Mouse (Mus musculus) G1E (cell line): ENCODE results near the gene Tet1. TPM values are rescaled to one million over a fixed set of nuclear protein-coding genes. Genes with fewer than 3 reads are reported as not detected.

Source experiments
- ATAC-seq: 2 replicates; pipeline ENCODE4 v1.8.0; 2016; ENCODE audit warnings: mild to moderate bottlenecking; ENCODE audit not compliant: insufficient number of reproducible peaks, poor library complexity, low FRiP score, severe bottlenecking; ENCODE audit errors: extremely low read depth
- DNase-seq: peaks from one replicate; pipeline ENCODE4 v3.0.0; 2012; ENCODE audit warnings: low spot score
- H3K27me3 ChIP-seq: 2 replicates; pipeline ENCODE4 v1.6.1; 2012; ENCODE audit warnings: mild to moderate bottlenecking, low read length, inconsistent platforms; ENCODE audit not compliant: insufficient read depth
- H3K36me3 ChIP-seq: replicated peaks from 2 replicates; pipeline ENCODE3; 2012; ENCODE audit warnings: mild to moderate bottlenecking, inconsistent platforms
- H3K4me1 ChIP-seq: 2 replicates; pipeline ENCODE4 v1.6.1; 2012; ENCODE audit warnings: low read depth, low read length, inconsistent platforms, mixed read lengths; ENCODE audit not compliant: insufficient read depth
- H3K4me3 ChIP-seq: 2 replicates; pipeline ENCODE4 v1.5.1; 2012; ENCODE audit warnings: low read depth, mild to moderate bottlenecking, inconsistent platforms, low read length, moderate library complexity, mixed read lengths
- H3K9me3 ChIP-seq: replicated peaks from 2 replicates; pipeline ENCODE4 v1.6.1; 2012; ENCODE audit warnings: inconsistent platforms
- CTCF ChIP-seq: IDR thresholded peaks from 2 replicates; pipeline ENCODE4 v1.5.1; 2012; ENCODE audit warnings: low read depth, low read length, inconsistent platforms, mixed read lengths
- GATA1 ChIP-seq: IDR thresholded peaks from 2 replicates; pipeline ENCODE4 v1.6.1; 2012; ENCODE audit warnings: borderline replicate concordance, low read length, inconsistent platforms, mixed read lengths
- GATA2 ChIP-seq: IDR thresholded peaks from 2 replicates; pipeline ENCODE4 v1.6.1; 2012; ENCODE audit warnings: low read depth, low read length, inconsistent platforms, borderline replicate concordance
- POLR2AphosphoS5 ChIP-seq: IDR thresholded peaks from 2 replicates; pipeline ENCODE4 v1.6.1; 2012; ENCODE audit warnings: low read depth, low read length, inconsistent platforms; ENCODE audit not compliant: insufficient replicate concordance
- TAL1 ChIP-seq: conservative IDR thresholded peaks from 2 replicates; pipeline ENCODE4 v1.6.1; 2012; ENCODE audit warnings: low read depth, low read length, inconsistent platforms, mixed read lengths
- polyA plus RNA-seq: library from polyadenylated mRNA; stranded (reverse); fragments of >175 nt; gene quantifications from 2 replicates; pipeline ENCODE4 v1.2.3, GENCODE M21; 2012
- total RNA-seq, 2 experiments: library from RNA; stranded (forward) in 1 of 2; stranded (reverse) in 1 of 2; fragments of 200-1000 nt in 1 of 2; fragments of >200 nt in 1 of 2; fragmentation: Nextera tagmentation in 1 of 2; gene quantifications; 2 replicates each; pipeline ENCODE4 v1.2.3; 2014 to 2017

The Tet1 gene
- total and polyA plus RNA-seq, 3 experiments: 0.44 TPM; not detected in 2

- DNase-seq: no peak
Measured at GRCm38 (mm10) chr10:62858967-62859366, 49.8 kb downstream of the Tet1 start.

DNA sequence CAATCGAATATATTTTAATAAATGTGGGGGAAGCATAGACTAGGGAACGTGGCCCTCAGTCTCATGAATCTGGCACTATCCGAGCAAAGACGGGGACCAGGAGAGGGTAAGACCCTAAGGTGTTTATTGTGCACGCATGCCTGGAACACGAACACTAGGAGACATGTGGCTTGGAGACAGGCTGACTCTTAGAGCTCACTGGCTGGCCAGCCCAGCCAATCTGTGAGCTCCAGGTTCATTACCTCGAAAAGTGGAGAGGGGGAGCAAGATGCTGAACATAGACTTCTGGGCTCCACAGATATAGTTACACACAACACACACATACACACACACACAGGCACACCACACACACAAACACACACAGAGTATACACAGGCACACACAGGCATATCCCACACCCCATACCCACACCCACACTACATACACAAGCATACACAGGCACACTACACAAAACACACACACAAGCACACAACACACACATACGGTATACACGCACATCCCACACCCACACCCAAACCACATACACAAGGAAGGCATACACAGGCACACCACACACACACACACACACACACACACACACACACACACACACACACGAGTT lies 52.0 kb downstream of the Tet1 start:
- Histone ChIP-seq H3K4me1 (no peaks in the 10 kb centered on the region), H3K4me3 (no peak overlapping the region), H3K27me3 (0 out of 2 replicates have a peak, but pooled peaks cover 2% of the 10 kb centered on the region), H3K9me3 (no peaks in the 10 kb centered on the region), H3K36me3 (no peaks in the 10 kb centered on the region)
- ATAC-seq: no peak
- TF ChIP-seq GATA1: no peak
- TF ChIP-seq CTCF: no peak
- no peak for TF ChIP-seq POLR2AphosphoS5
- no peak for TF ChIP-seq GATA2
- no peak for TF ChIP-seq TAL1
- no peak for DNase-seq

More at GRCm38 (mm10) chr10:62858967-62859366, 49.8 kb downstream of the Tet1 start:
- Histone ChIP-seq H3K4me1 (no peaks in the 10 kb centered on the region), H3K36me3 (no peaks in the 10 kb centered on the region), H3K9me3 (no peaks in the 10 kb centered on the region), H3K27me3 (no peaks in the 10 kb centered on the region), H3K4me3 (no peak overlapping the region)
- ATAC-seq: no peak
- TF ChIP-seq CTCF (no peak), POLR2AphosphoS5 (no peak)

GRCm38 (mm10) chr10:62854992-62855391 lies 53.8 kb downstream of the Tet1 start:
- Histone ChIP-seq H3K4me1 (no peaks in the 10 kb centered on the region), H3K27me3 (0 out of 2 replicates have a peak, but pooled peaks cover 5% of the 10 kb centered on the region), H3K9me3 (no peaks in the 10 kb centered on the region), H3K4me3 (no peak overlapping the region), H3K36me3 (no peaks in the 10 kb centered on the region)
- DNase-seq (no peak), ATAC-seq (no peak)
- TF ChIP-seq GATA2: no peak
- TF ChIP-seq TAL1: no peak
- TF ChIP-seq POLR2AphosphoS5: no peak
- TF ChIP-seq GATA1: no peak

DNA sequence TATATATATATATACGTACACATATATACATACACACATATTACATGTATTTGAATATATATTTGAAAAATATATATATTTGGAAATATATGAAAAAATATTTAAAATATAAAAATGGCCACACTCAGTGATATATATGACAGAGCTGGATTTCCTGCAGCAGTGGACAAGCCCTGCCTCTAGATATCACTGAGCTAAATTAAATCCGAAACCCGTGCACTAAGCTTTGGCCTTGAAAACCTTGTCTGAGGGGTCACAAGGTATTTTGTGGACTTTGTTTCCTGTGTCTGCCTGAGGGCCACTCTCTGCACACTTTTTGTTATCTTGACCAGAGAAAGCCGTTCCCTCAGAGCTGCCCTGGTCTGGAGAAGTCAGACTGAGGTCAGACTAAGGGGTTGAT lies 54.2 kb downstream of the Tet1 start:
- no peaks in the 10 kb centered on the region for H3K4me1 ChIP-seq
- no peak for ATAC-seq
- TF ChIP-seq POLR2AphosphoS5: no peak
- no peak for TF ChIP-seq TAL1
- no peak for TF ChIP-seq GATA2
- TF ChIP-seq GATA1: no peak
- no peak for TF ChIP-seq CTCF
- no peaks in the 10 kb centered on the region for H3K36me3 ChIP-seq
- H3K9me3 ChIP-seq: no peaks in the 10 kb centered on the region
- no peak overlapping the region for H3K4me3 ChIP-seq
- DNase-seq: no peak
- 0 out of 2 replicates have a peak, but pooled peaks cover 5% of the 10 kb centered on the region for H3K27me3 ChIP-seq

- DNase-seq (no peak), ATAC-seq (no peak)
- no peak overlapping the region for H3K4me3 ChIP-seq
- 0 out of 2 replicates have a peak, but pooled peaks cover 5% of the 10 kb centered on the region for H3K27me3 ChIP-seq
- TF ChIP-seq GATA2 (no peak), CTCF (no peak), TAL1 (no peak), GATA1 (no peak), POLR2AphosphoS5 (no peak)
- no peaks in the 10 kb centered on the region for H3K4me1 ChIP-seq
- H3K36me3 ChIP-seq: no peaks in the 10 kb centered on the region
- H3K9me3 ChIP-seq: no peaks in the 10 kb centered on the region
Measured at GRCm38 (mm10) chr10:62851578-62851977, 57.2 kb downstream of the Tet1 start.

GRCm38 (mm10) chr10:62851025-62851424 lies 57.8 kb downstream of the Tet1 start:
- no peak for TF ChIP-seq TAL1
- no peak for TF ChIP-seq GATA1
- no peak for TF ChIP-seq CTCF
- TF ChIP-seq GATA2: no peak
- TF ChIP-seq POLR2AphosphoS5: no peak
- H3K4me3 ChIP-seq: no peak overlapping the region
- ATAC-seq (no peak), DNase-seq (no peak)
- H3K4me1 ChIP-seq: no peaks in the 10 kb centered on the region
- 0 out of 2 replicates have a peak, but pooled peaks cover 5% of the 10 kb centered on the region for H3K27me3 ChIP-seq
- no peaks in the 10 kb centered on the region for H3K36me3 ChIP-seq
- no peaks in the 10 kb centered on the region for H3K9me3 ChIP-seq
